Mouse (Mus musculus): ENCODE measurements around the gene Prss41.

GRCm38 (mm10) chr17:23831201-23831600 lies 12.8 kb downstream of the Prss41 start:
- no peak for TF ChIP-seq CTCF (IDR thresholded peaks at IDR 0.05; ENCODE audit: control insufficient read depth, insufficient read depth, insufficient read length)
- TF ChIP-seq MYOD1 (IDR thresholded peaks at IDR 0.05; ENCODE audit: control insufficient read depth, insufficient read length, low read depth), result no peak
- no peak for TF ChIP-seq USF1 (IDR thresholded peaks at IDR 0.05; ENCODE audit: low read depth)

Measured in C2C12 (cell line).